Comparison of ENCODE assay signal across 8 mouse cellular contexts in genomic region chr12:91588670-91589541, GRCm38 (mm10). TPM values are rescaled to one million over a fixed set of nuclear protein-coding genes. Genes with fewer than 3 reads are reported as not detected.
DNase-seq lines count a peak whose midpoint lies in the region; ATAC-seq and TF ChIP-seq lines count a peak whose summit lies in the region.

No protein-coding gene starts in this region.

- DNase-seq in CD4-positive helper T cell, adult 2 months (ENCODE audit: low read depth, low spot score), result peak; percentile 75
- DNase-seq in adrenal gland, postnatal 14 days, result peak; percentile 75
- DNase-seq in thymus, adult 2 months, result peak; percentile 58

- peak overlapping the region; percentile 100 for H3K9ac ChIP-seq in embryonic facial prominence, embryonic 13.5 days
- peak overlapping the region; percentile 96 for H3K9ac ChIP-seq in heart, embryonic 12.5 days
- H3K9ac ChIP-seq in kidney, embryonic 16.5 days (replicated peaks; ENCODE audit: low read length), result peak overlapping the region; percentile 100
- peak overlapping the region; percentile 98 for H3K9ac ChIP-seq in liver, embryonic 16.5 days (ENCODE audit: low read depth, low read length)

- H3K9me3 ChIP-seq in embryonic facial prominence, embryonic 13.5 days, result no peaks in the 10 kb centered on the region
- H3K9me3 ChIP-seq in heart, embryonic 12.5 days (replicated peaks), result 0 out of 2 replicates have a peak, but pooled peaks cover 2% of the 10 kb centered on the region
- no peaks in the 10 kb centered on the region for H3K9me3 ChIP-seq in kidney, embryonic 16.5 days (ENCODE audit: low read length)
- H3K9me3 ChIP-seq in liver, embryonic 16.5 days (replicated peaks; ENCODE audit: control insufficient read depth, low read length), result no peaks in the 10 kb centered on the region

- peak overlapping the region; percentile 91 for H3K4me3 ChIP-seq in embryonic facial prominence, embryonic 13.5 days
- H3K4me3 ChIP-seq in heart, embryonic 12.5 days, result peak overlapping the region; percentile 99
- peak overlapping the region; percentile 90 for H3K4me3 ChIP-seq in kidney, embryonic 16.5 days (ENCODE audit: low read length)
- H3K4me3 ChIP-seq in liver, embryonic 16.5 days (ENCODE audit: low read depth, low read length), result peak overlapping the region; percentile 92
- peak overlapping the region; percentile 88 for H3K4me3 ChIP-seq in olfactory bulb, adult 2 months (ENCODE audit: insufficient read depth, low read depth, low read length)
- peak overlapping the region; percentile 59 for H3K4me3 ChIP-seq in thymus, adult 2 months (ENCODE audit: control insufficient read depth, insufficient read depth, low read length)

- under 1% methylated on average over 68 of the region's 83 CpGs for WGBS in embryonic facial prominence, embryonic 13.5 days
- under 1% methylated on average over 61 of the region's 83 CpGs for WGBS in heart, embryonic 12.5 days
- WGBS in kidney, embryonic 16.5 days, result under 1% methylated on average over 69 of the region's 83 CpGs
- WGBS in liver, embryonic 16.5 days (ENCODE audit: insufficient replicate concordance), result under 1% methylated on average over 69 of the region's 83 CpGs
- WGBS in olfactory bulb, adult 2 months, result under 1% methylated on average over 65 of the region's 83 CpGs
- whole genome bisulfite sequencing in thymus, adult 2 months, result under 1% methylated on average over 82 of the region's 83 CpGs

- H3K27me3 ChIP-seq in embryonic facial prominence, embryonic 13.5 days, result no peaks in the 10 kb centered on the region
- no peaks in the 10 kb centered on the region for H3K27me3 ChIP-seq in heart, embryonic 12.5 days (replicated peaks)
- no peaks in the 10 kb centered on the region for H3K27me3 ChIP-seq in kidney, embryonic 16.5 days (ENCODE audit: insufficient read depth, low read length)
- H3K27me3 ChIP-seq in liver, embryonic 16.5 days (ENCODE audit: control insufficient read depth, insufficient read depth, low read depth, low read length), result no peaks in the 10 kb centered on the region
- H3K27me3 ChIP-seq in thymus, adult 2 months (ENCODE audit: control insufficient read depth, insufficient read depth, low read length), result no peaks in the 10 kb centered on the region

- peak overlapping the region; percentile 66 for H3K4me2 ChIP-seq in embryonic facial prominence, embryonic 13.5 days
- H3K4me2 ChIP-seq in heart, embryonic 12.5 days, result peak overlapping the region; percentile 48
- H3K4me2 ChIP-seq in kidney, embryonic 16.5 days (replicated peaks; ENCODE audit: low read depth, low read length), result peak overlapping the region; percentile 75
- peak overlapping the region; percentile 83 for H3K4me2 ChIP-seq in liver, embryonic 16.5 days (ENCODE audit: low read depth, low read length)

- H3K36me3 ChIP-seq in embryonic facial prominence, embryonic 13.5 days, result peaks cover 17% of the 10 kb centered on the region
- H3K36me3 ChIP-seq in heart, embryonic 12.5 days, result peaks cover 15% of the 10 kb centered on the region
- peaks cover 11% of the 10 kb centered on the region for H3K36me3 ChIP-seq in kidney, embryonic 16.5 days (ENCODE audit: insufficient read depth, low read length)
- peaks cover 13% of the 10 kb centered on the region for H3K36me3 ChIP-seq in liver, embryonic 16.5 days (ENCODE audit: control insufficient read depth, insufficient read depth)
- peaks cover 13% of the 10 kb centered on the region; the same call in 1 of the 2 replicates for H3K36me3 ChIP-seq in thymus, adult 2 months (ENCODE audit: control insufficient read depth, insufficient read depth, low read length)

- H3K4me1 ChIP-seq in embryonic facial prominence, embryonic 13.5 days, result peaks cover 14% of the 10 kb centered on the region
- peaks cover 11% of the 10 kb centered on the region for H3K4me1 ChIP-seq in heart, embryonic 12.5 days (replicated peaks)
- peaks cover 18% of the 10 kb centered on the region for H3K4me1 ChIP-seq in kidney, embryonic 16.5 days (ENCODE audit: insufficient read depth, low read length)
- peaks cover 19% of the 10 kb centered on the region for H3K4me1 ChIP-seq in liver, embryonic 16.5 days (ENCODE audit: control insufficient read depth, low read depth, low read length)
- peaks cover 2% of the 10 kb centered on the region; the same call in 1 of the 2 replicates for H3K4me1 ChIP-seq in olfactory bulb, adult 2 months (ENCODE audit: control insufficient read depth, insufficient read depth, low read length)
- peaks cover 2% of the 10 kb centered on the region for H3K4me1 ChIP-seq in thymus, adult 2 months (replicated peaks; ENCODE audit: control insufficient read depth, insufficient read depth, low read length)

- H3K27ac ChIP-seq in embryonic facial prominence, embryonic 13.5 days, result peak overlapping the region; percentile 100
- H3K27ac ChIP-seq in heart, embryonic 12.5 days (ENCODE audit: poor library complexity, severe bottlenecking), result peak overlapping the region; percentile 100
- H3K27ac ChIP-seq in kidney, embryonic 16.5 days (ENCODE audit: low read length), result peak overlapping the region; percentile 99
- peak overlapping the region; percentile 99 for H3K27ac ChIP-seq in liver, embryonic 16.5 days (ENCODE audit: low read length)
- H3K27ac ChIP-seq in olfactory bulb, adult 2 months (ENCODE audit: insufficient read depth, low read depth, low read length), result peak overlapping the region; percentile 97
- peak overlapping the region; percentile 99 for H3K27ac ChIP-seq in thymus, adult 2 months (ENCODE audit: control insufficient read depth, insufficient read depth, low read length)

- no peak for TF ChIP-seq POLR2A in olfactory bulb, adult 2 months (IDR thresholded peaks at IDR 0.05; ENCODE audit: insufficient read depth, low read depth, low read length)
- no peak for TF ChIP-seq POLR2A in thymus, adult 2 months (IDR thresholded peaks at IDR 0.05; ENCODE audit: control insufficient read depth, extremely low read depth, insufficient read depth, low read length, poor library complexity)

- TF ChIP-seq CTCF in olfactory bulb, adult 2 months (IDR thresholded peaks at IDR 0.05; ENCODE audit: insufficient read depth, low read depth, low read length), result no peak
- TF ChIP-seq CTCF in thymus, adult 2 months (IDR thresholded peaks at IDR 0.05; ENCODE audit: borderline replicate concordance, control insufficient read depth, extremely low read depth, insufficient read depth, low read length, poor library complexity), result no peak

- ATAC-seq in embryonic facial prominence, embryonic 13.5 days (ENCODE audit: insufficient number of reproducible peaks, insufficient read depth, low FRiP score, low TSS enrichment, low read depth), result no peak
- peak; percentile 23; the same call in 1 of the 2 replicates for ATAC-seq in heart, embryonic 12.5 days (ENCODE audit: insufficient number of reproducible peaks, low FRiP score)
- peak; percentile 10; the same call in 1 of the 2 replicates for ATAC-seq in kidney, embryonic 16.5 days (ENCODE audit: low FRiP score, low TSS enrichment)
- peak; percentile 51 for ATAC-seq in liver, embryonic 16.5 days (ENCODE audit: low read depth)

RNA-seq across cellular contexts. Expression of gene Gtf2a1, which starts 1.4 kb away (rescaled TPM):
- 39.4 and 40.6 TPM in 2 replicates for total RNA-seq in adrenal gland, postnatal 14 days (2021)
- polyA plus RNA-seq in embryonic facial prominence, embryonic 13.5 days (2015; fragmentation: Nextera tagmentation; extraction: Ambion mirVana), result 43.8 and 50.3 TPM in 2 replicates
- 44.5 and 45.5 TPM in 2 replicates for polyA plus RNA-seq in heart, embryonic 12.5 days (2016; fragmentation: Nextera tagmentation; extraction: Ambion mirVana)
- 50.3 and 51.3 TPM in 2 replicates for polyA plus RNA-seq in kidney, embryonic 16.5 days (2015; fragmentation: Nextera tagmentation; extraction: Ambion mirVana)
- polyA plus RNA-seq in liver, embryonic 16.5 days (2015; fragmentation: Nextera tagmentation; extraction: Ambion mirVana), result 17.3 and 19.2 TPM in 2 replicates
- not detected in 2 replicates for polyA plus RNA-seq in olfactory bulb, adult 2 months (2012; ENCODE audit: insufficient read depth, insufficient read length, low replicate concordance, missing spikeins)
- polyA plus RNA-seq in thymus, adult 2 months (2012; rRNA removed), result 16.3 and 20.1 TPM in 2 replicates
